Mouse (Mus musculus) limb, embryonic 11.5 days (tissue): ENCODE measurements around the gene Plppr1. TPM values are rescaled to one million over a fixed set of nuclear protein-coding genes. Genes with fewer than 3 reads are reported as not detected.
A peak's percentile ranks its signal among the peaks of the same experiment; 100 is the strongest.
"Not testable (repeated sequence)": the region's sequence is repeated elsewhere in the genome, so short reads cannot be mapped to it uniquely, and the experiment has no call there.

Experiments
- ATAC-seq: fragments of 200-750 bp; cut with Nextera tagmentation; 2 replicates; pipeline ENCODE4 v1.8.0; 2017; ENCODE audit warnings: low read depth; ENCODE audit not compliant: insufficient number of reproducible peaks, low FRiP score, low TSS enrichment
- DNase-seq: peaks from one replicate; pipeline ENCODE4 v3.0.0-alpha.2; 2015; ENCODE audit warnings: low spot score
- H3K27ac ChIP-seq: fragments of 300-500 bp; sonication (generic); replicated peaks from 2 replicates; pipeline ENCODE4 v1.5.1; 2014; ENCODE audit warnings: low read depth, mild to moderate bottlenecking, low read length
- H3K27me3 ChIP-seq: fragments of 300-500 bp; sonication (generic); 2 replicates; pipeline ENCODE4 v1.6.1; 2014; ENCODE audit warnings: mild to moderate bottlenecking, low read length, mixed read lengths; ENCODE audit not compliant: control insufficient read depth, insufficient read depth
- H3K36me3 ChIP-seq: fragments of 300-500 bp; sonication (generic); 2 replicates; pipeline ENCODE4 v1.6.1; 2014; ENCODE audit warnings: mild to moderate bottlenecking, low read length, moderate library complexity, mixed read lengths; ENCODE audit not compliant: control insufficient read depth, insufficient read depth
- H3K4me1 ChIP-seq: fragments of 300-500 bp; sonication (generic); 2 replicates; pipeline ENCODE4 v1.6.1; 2014; ENCODE audit warnings: low read length, mixed read lengths; ENCODE audit not compliant: control insufficient read depth, insufficient read depth
- H3K4me2 ChIP-seq: fragments of 300-500 bp; sonication (generic); 2 replicates; pipeline ENCODE4 v1.6.1; 2014; ENCODE audit warnings: low read depth, mild to moderate bottlenecking, moderate library complexity; ENCODE audit not compliant: severe bottlenecking
- H3K4me3 ChIP-seq: fragments of 300-500 bp; sonication (generic); 2 replicates; pipeline ENCODE4 v1.5.1; 2014; ENCODE audit warnings: low read depth, low read length
- H3K9ac ChIP-seq: fragments of 300-500 bp; sonication (generic); 2 replicates; pipeline ENCODE4 v1.6.1; 2014; ENCODE audit warnings: mild to moderate bottlenecking, low read length
- H3K9me3 ChIP-seq: fragments of 300-500 bp; sonication (generic); 2 replicates; pipeline ENCODE4 v1.6.1; 2016; ENCODE audit warnings: low read length; ENCODE audit not compliant: control insufficient read depth
- WGBS: fragments of 180-500 bp; shearing (Covaris S2); extraction: QIAGEN DNeasy Blood & Tissue Kit; methylation state at CpG from one replicate; pipeline ENCODE4 v1.1.7; 2014; 5-methylcytosine and 5-hydroxymethylcytosine counted together
- polyA plus RNA-seq: library from polyadenylated mRNA; unstranded; fragments of >200 nt; fragmentation: Nextera tagmentation; extraction: Ambion mirVana; gene quantifications from 2 replicates; pipeline ENCODE4 v1.2.1, GENCODE M21; 2014

Gene Plppr1
- polyA plus RNA-seq, 1 experiment from 2014 or later, result 2.9 TPM

DNA sequence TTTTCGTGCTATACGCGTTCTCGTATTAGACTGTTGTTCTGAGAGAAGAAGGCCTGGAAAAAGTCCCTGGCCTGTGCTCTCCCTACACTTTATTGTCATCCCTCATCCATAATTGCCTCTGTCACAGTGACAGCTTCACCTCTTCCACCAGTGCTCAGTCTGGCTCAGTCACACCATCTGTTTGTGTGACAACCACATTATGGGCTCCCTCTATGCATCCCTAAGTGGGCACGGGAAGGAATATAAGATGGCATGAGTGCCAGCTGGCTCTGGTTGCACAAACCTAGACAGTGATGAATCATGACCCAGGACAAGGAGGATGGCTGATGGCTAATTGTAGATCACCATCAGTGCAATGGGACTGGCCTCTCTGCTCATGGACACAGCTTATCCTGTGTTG lies 219.4 kb downstream of the Plppr1 start:
- no peak overlapping the region for H3K4me3 ChIP-seq
- DNase-seq, result no peak
- WGBS, result 93% methylated on average over 5 of the region's 5 CpGs
- H3K36me3 ChIP-seq, result no peaks in the 10 kb centered on the region
- no peaks in the 10 kb centered on the region for H3K27me3 ChIP-seq
- no peak overlapping the region for H3K9ac ChIP-seq
- H3K4me1 ChIP-seq, result no peaks in the 10 kb centered on the region
- no peaks in the 10 kb centered on the region for H3K9me3 ChIP-seq
- ATAC-seq, result no peak
- no peak overlapping the region for H3K27ac ChIP-seq
- no peak overlapping the region for H3K4me2 ChIP-seq

DNA sequence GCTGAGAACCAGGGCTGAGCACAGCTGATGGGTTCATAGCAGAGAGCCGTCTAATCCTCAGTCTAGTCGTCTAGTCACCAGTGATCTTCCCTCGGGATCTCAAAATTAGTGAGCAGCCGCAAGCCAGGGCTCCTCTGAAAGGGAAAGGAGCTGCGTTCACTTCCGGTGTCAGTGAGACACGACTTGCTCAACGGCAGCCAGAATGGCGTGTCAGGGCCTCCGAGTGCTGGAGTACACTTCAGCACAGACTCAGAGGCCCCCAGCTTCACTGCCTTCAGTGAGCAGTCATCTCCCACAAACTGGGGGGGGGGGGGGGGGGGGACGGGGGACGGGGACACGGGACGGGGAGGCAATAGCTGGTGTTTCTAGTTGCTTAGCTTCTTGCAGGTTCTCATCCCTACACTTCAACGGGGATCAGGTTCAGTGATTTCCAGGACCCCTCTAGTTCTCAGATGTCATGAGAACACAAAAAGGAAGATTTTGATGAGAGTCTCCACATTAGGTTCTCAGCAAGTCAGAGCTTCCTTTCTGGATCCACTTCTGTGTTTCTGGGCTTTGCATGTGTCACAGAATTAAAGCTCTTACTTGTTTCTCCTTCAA lies 225.7 kb downstream of the Plppr1 start:
- Histone ChIP-seq H3K4me3 (no peak overlapping the region), H3K4me2 (no peak overlapping the region), H3K27ac (no peak overlapping the region), H3K9me3 (no peaks in the 10 kb centered on the region), H3K4me1 (no peaks in the 10 kb centered on the region), H3K27me3 (no peaks in the 10 kb centered on the region), H3K36me3 (no peaks in the 10 kb centered on the region), H3K9ac (no peak overlapping the region)
- WGBS, result 87% methylated on average over 14 of the region's 15 CpGs
- no peak for ATAC-seq
- DNase-seq, result no peak

GRCm38 (mm10) chr4:49285340-49286196 lies 226.5 kb downstream of the Plppr1 start:
- no peak for ATAC-seq

DNA sequence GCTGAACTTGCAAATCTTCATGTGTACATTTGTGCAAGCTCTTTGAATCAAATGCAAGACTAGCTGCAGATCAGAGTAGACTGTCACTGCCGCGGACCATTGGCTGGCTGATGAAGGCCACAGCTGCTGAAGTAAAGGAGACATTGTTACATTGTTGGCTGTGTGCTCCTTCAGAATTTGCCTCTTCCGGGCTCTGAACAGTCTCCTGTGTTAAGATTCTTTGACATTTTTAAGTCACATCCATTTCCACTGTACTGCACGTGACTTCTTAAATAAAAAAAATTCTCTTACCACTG lies 227.1 kb downstream of the Plppr1 start:
- WGBS, result 83% methylated on average over 4 of the region's 4 CpGs
- H3K27ac ChIP-seq, result no peak overlapping the region

More at GRCm38 (mm10) chr4:49285340-49286196, 226.5 kb downstream of the Plppr1 start:
- H3K27me3 ChIP-seq, result no peaks in the 10 kb centered on the region
- H3K27ac ChIP-seq, result no peak overlapping the region
- H3K36me3 ChIP-seq, result no peaks in the 10 kb centered on the region
- 70% methylated on average over 15 of the region's 15 CpGs for WGBS
- DNase-seq, result peak; percentile 21
- H3K4me1 ChIP-seq, result no peaks in the 10 kb centered on the region
- H3K9ac ChIP-seq, result no peak overlapping the region
- no peak overlapping the region for H3K4me3 ChIP-seq
- H3K4me2 ChIP-seq, result no peak overlapping the region
- H3K9me3 ChIP-seq, result no peaks in the 10 kb centered on the region

GRCm38 (mm10) chr4:49296434-49296833 lies 237.4 kb downstream of the Plppr1 start:
- Histone ChIP-seq H3K9me3 (no peaks in the 10 kb centered on the region), H3K4me3 (no peak overlapping the region), H3K4me2 (no peak overlapping the region), H3K36me3 (no peaks in the 10 kb centered on the region), H3K27me3 (no peaks in the 10 kb centered on the region), H3K9ac (no peak overlapping the region), H3K27ac (no peak overlapping the region), H3K4me1 (no peaks in the 10 kb centered on the region)
- DNase-seq (no peak), ATAC-seq (no peak)
- 73% methylated on average over 1 of the region's 1 CpGs for WGBS

More for the DNA sequence above, 227.1 kb downstream of the Plppr1 start:
- DNase-seq (no peak), ATAC-seq (no peak)
- Histone ChIP-seq H3K27me3 (no peaks in the 10 kb centered on the region), H3K36me3 (no peaks in the 10 kb centered on the region), H3K4me2 (no peak overlapping the region), H3K4me1 (no peaks in the 10 kb centered on the region), H3K9me3 (no peaks in the 10 kb centered on the region), H3K9ac (no peak overlapping the region), H3K4me3 (no peak overlapping the region)

DNA sequence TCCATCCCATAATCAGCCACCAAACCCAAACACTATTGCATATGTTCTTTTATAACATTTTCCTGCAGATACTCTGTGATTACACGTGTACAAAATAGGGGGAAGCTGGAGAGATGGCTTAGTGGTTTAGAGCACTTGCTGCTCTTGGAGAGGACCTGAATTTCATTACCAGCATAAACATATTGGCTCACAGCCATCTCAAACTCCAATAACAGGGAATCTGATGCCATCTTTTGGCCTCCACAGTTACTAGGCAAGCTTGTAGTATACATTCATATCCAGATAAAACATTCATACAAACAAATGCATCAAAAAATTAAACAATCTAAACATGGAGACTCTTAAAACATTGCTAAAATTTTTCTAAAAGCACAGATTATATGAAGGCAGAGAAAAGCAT lies 240.5 kb downstream of the Plppr1 start:
- Histone ChIP-seq H3K27ac (no peak overlapping the region), H3K36me3 (no peaks in the 10 kb centered on the region), H3K4me3 (no peak overlapping the region), H3K9me3 (no peaks in the 10 kb centered on the region), H3K27me3 (no peaks in the 10 kb centered on the region), H3K4me1 (no peaks in the 10 kb centered on the region), H3K9ac (no peak overlapping the region), H3K4me2 (no peak overlapping the region)
- WGBS, result 50% methylated on average over 1 of the region's 1 CpGs
- DNase-seq (no peak), ATAC-seq (no peak)

DNA sequence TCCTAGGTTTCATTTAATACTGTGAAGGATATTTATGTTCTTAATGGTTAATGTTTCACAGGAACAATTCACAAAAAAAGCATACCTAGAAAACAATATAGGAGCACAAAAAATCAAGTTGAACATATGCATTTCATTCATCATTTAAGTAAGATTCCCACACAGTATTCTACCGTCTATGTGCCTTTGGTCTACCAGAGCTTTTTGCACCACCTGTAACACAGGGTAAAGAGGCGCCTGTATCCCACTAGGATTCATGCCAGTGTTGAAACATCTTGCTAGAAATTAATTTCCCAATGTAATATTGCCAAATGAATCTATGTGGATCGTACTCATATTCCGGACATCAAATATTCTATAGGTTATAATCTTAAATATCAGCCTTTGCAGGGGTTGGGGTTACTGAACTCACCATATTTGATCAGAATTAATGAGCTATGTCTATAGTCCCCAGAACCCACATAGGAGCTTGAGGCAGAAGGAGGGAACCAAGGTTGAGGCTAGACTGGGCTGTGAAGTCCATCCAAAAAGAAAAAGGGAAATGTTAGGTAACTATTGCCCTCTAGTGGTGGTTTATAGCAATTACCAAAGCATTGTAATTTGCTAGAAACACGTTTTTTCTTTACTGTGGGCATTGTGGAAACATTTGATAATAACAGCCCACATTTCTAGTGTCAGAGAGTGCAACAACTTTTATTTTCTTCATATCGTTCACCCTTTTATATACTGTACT lies 263.0 kb downstream of the Plppr1 start:
- H3K36me3 ChIP-seq, result no peaks in the 10 kb centered on the region
- H3K4me1 ChIP-seq, result no peaks in the 10 kb centered on the region
- H3K9ac ChIP-seq, result no peak overlapping the region
- DNase-seq, result no peak
- WGBS, result 57% methylated on average over 6 of the region's 6 CpGs
- ATAC-seq, result no peak
- no peak overlapping the region for H3K27ac ChIP-seq
- no peaks in the 10 kb centered on the region for H3K9me3 ChIP-seq
- no peak overlapping the region for H3K4me3 ChIP-seq
- no peak overlapping the region for H3K4me2 ChIP-seq
- no peaks in the 10 kb centered on the region for H3K27me3 ChIP-seq

DNA sequence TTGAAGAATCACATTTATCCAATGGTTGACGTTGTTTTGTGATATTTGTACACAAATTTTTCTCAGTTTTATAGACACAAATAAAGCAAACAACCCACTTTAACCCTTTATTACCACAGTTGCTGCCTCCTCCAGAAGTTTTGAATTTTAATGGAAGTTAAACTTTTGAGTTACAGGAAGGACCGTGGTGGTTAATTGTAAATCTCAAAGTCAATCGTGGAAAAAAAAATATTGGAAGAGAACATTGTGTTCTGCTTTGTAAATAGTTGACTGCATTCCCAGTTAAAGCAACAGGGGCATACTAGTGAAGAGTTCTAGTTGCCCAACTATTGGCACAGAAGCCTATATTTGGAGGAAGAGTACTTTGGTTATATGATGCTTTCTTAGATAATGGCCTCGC lies 278.9 kb downstream of the Plppr1 start:
- not testable (repeated sequence) for ATAC-seq, H3K36me3 ChIP-seq, H3K27me3 ChIP-seq, H3K4me2 ChIP-seq, H3K27ac ChIP-seq, H3K4me3 ChIP-seq, DNase-seq, H3K9me3 ChIP-seq, H3K9ac ChIP-seq, H3K4me1 ChIP-seq
- WGBS, result 85% methylated on average over 3 of the region's 4 CpGs
